Mouse (Mus musculus) cerebellum, adult 11 months (tissue): Measurements from ENCODE around the gene Cfap97d2.
"Not testable (repeated sequence)": the region's sequence is repeated elsewhere in the genome, so short reads cannot be mapped to it uniquely, and the experiment has no call there.

Experiments used
- DNase-seq: peaks from one replicate; pipeline ENCODE4 v3.0.0; 2022

Cfap97d2 gene

DNA sequence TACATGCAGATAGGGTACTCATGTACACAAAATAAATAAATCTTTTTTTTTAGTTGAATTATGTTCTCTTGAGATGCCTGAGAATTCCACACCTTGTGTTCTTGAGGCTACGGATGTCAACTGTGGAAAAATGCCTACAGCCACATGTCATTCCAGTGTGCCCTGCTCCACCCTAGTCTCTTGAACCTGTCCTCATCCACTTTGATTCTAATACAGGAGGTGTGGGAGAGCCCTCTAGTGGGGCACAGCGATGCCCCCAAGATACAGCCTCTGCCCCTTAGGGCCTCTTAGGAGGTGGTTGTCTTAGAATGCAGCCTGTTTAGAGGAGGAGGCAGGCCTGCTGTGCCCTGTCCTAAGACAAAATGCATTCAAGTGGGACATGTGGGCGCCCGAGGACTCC, 17.7 kb upstream of the Cfap97d2 start:
- no peak for DNase-seq

DNA sequence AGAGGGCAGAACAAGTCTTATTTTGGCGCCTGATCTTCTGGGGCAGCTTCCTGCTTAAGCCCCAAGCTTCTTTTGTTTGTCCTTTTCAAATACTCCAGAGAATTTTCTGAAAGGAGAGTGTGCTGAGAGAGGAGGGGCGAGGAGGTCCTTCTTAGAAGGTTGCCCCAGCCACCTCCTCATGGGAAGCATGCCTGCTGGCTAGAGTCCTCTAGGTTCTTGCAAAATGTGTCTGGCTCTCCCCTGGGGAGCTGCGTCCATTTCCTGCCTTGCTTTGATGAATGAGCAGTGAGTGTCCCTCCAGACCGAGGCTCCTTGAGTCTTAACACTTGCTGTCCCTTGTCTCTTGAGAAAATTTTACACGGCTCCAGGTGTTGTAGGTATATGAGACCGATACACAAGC, 17.2 kb upstream of the Cfap97d2 start:
- no peak for DNase-seq

DNA sequence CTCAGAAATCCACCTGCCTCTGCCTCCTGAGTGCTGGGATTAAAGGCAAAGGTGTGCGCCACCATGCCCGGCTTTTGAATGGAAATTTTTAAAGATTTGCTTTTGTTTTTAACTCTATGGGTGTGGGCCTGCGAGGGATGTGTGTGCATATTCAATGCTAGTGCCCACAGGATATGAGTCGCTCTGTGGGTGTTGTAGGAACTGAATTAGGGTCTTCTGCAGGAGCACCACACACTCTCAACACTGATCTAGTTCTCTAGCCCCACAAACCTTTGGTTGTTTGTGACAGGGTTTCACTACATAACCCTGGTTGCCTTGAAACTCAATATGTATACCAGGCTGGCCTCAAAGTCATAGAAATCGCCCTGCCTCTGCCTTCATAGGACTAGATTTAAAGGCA, 16.4 kb upstream of the Cfap97d2 start:
- no peak for DNase-seq

DNA sequence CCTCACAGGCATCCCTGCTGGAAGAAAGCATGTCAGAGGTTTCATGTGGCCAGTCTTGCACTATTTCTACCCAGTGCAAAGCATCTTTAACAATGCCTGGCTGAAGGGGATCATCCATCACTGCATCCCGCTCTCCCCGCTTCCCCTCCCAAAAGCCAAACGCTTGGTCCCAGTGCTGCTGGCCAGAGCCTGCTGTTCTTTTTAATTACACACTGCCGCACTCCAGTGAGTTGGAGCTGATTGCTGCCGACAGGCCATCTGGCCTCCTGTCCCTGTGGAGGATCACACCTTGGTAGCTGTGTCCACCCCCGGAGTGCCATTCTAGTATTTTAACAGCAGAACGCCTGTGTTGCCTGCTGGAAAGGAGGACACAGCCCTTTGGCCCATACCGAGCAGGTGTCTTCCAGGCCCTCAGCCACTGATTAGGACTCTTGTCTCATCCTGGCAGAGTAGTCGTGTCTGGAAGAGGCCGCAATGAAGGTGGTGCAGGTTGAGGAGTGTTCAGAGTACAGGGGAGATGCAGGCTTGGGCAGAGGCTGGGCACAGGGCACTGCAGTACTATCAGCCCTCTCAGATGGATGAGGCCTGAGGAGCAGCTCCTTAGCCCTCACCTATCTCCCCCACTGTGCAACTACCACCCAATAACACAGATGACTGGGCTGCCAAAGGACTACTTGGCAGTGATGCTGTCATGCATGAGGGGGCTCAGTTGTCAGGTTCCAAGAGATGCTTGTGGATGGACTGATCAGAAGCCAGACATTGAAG, 13.2 kb upstream of the Cfap97d2 start:
- DNase-seq = peak; percentile 85

DNA sequence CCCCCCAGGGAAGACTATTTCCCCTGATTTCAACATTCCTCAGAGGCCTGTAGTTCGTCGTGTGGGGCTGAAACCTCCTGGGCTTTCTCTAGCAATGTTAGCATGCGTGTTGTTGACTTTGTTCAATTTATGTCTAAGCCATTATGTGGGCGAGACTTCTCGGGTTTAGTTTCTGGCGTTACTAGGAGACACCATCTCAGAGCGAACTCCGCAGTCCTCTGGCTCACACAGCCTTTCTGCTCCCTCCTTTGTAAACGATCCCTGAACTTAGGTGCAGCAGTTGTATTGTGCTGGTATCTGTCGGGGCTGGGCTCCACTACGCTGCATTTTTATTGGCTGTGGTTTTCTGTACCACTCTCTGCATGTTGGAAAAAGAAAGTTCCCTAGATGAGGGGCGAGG, 11.0 kb upstream of the Cfap97d2 start:
- no peak for DNase-seq

DNA sequence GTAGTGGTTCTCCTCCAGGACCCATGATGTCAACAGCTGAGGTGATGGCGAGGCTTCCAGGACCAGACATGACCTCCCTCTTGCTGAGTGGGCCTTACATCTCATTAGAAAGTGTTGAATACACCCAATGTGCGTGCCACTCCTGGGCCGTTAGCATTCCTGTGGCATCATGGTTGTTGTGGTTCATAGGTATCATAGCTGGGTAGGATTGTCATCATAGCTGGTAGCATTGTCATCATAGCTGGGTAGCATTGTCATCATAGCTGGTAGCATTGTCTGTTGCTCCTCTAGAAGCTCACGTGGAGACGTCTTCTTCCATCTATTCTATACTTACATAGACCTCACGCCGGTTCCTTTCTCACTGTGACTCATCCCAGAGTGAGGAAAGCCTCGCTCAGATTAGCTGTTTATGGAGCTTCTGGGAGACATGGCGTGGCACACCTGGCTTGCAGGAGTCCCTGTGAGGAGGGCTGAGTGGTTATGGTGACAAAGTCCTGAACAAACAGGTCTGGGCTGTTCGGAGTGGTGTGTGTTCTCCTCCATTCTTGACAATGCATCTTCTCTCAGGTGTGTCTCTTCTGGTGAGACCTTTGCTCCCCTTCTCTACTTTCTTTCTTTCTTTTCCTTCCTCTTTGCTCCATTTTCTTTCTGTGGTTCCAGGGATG, 10.4 kb upstream of the Cfap97d2 start:
- DNase-seq = no peak

DNA sequence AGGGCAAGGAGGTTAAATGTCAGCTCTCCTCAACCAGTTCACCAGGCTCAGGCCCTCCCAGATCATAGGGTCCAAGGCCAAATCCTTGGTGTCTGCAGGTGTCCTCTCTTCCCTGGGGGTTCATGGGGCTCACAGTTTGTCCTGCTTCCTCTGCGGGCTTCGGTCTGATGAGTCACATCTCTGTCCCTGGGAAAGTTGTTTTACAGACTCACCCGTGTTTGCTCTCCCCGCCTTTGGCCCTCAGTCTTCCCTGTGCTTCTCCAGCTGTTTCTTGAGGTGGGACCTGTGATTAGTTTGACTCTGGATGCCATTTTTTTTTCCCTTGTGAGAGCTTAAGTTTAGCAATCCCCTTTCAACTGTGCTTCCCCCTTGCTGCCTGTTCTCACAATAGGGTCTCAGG, 9.5 kb upstream of the Cfap97d2 start:
- no peak for DNase-seq

DNA sequence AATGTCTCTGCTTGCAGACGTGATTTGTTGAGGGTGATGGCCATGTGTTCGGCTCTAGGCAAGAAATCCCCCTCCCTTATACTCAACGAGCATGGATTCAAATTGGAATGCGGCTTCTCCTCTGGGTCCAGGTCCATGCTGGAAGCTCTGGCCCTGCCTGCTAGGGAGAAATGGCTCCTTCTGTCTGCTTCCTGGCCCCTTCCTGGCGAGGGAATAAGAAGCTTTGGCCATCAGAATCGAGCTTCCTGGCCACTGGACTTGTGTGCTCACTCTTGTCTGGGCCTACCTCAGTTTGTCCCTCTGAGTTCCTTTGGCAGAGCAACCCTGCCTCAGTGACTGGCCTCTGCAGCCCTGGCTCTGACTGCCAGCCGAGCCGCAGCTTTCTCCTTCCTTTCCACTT, 8.5 kb upstream of the Cfap97d2 start:
- DNase-seq = no peak

DNA sequence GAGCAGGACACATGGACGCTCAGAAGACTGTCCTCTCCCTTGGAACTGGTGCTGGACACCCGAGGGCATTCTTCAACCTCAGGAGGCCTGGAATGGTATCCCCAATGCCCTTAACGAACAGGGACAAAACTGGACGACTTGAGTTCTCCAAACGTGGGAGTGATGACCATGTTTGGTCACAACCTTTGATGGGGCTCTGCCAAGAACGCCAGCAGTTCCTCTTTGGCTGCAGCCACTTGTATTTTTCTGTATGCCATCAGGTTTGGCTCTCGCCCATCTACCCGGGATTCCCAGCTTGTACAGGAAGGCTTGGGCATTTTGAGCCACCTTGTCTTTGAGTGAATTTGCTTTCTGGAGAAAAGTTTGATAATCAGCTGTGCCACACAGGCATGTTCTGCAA, 8.0 kb upstream of the Cfap97d2 start:
- DNase-seq = peak; percentile 76

DNA sequence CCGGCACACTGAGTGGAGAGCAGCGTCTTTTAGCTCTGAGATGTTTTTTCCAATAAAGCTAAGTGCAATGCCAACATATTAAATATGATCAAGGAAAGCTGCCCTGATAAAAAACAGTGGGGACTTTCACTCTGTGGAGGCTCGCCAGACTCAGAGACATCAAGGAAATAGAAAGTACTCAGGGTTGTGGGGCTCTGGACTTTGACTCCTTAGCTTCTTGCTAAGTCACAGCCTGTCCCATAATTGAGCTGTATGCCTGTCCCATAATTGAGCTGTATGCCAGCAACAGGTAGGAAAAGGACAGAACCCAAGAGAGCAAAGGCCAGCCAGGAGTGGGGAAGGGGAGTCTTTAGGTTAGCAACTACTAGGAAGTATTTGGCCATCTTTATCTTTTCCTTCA, 7.4 kb upstream of the Cfap97d2 start:
- no peak for DNase-seq

DNA sequence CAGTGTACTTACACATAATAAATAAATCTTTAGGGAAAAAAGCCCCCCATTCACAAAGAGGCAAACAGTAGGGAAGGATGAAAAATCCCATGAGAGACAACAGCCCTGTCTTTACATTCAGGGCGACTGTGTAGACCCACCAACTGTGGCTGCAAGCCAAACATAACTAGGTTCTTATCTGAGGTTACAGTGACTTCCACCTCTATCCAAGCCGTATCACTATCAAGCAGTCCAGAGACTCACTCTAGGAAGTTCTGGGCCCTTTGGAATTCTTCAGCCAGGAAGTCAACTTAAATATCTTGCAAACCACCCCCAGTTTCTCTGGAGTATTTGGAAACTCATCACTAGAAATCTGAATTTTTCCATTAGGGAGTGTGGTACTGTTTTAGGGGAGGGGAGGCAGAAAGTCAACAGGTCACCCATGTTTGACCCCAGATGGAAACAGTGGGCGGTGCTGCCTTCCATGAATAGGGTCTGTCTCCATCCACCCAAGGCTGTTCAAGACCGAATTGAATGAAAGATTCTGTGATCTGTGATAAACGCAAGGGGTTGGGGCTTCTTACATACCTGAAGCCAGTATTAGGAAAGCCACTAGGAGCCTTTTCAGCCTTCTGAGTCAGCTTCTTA, 6.3 kb upstream of the Cfap97d2 start:
- no peak for DNase-seq

DNA sequence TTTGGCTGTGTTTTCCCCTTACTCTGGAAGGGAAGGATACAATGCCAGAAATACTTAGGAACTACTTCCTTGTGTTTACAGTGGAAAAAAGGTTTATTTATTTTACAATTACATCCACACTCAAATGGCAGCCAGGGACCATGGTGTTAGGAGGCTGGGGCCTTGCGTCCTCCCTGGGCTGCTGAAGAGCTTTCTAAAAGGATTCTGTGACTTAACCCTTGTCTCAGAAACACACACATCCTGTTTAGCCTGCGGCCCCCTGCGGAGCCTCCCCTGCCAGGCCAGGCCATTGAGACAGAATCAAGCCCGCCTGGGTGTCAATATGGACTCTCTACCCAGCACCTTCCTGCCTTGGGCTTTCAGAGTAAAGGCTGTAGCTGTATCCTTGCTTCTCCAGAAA, 2.9 kb upstream of the Cfap97d2 start:
- DNase-seq = peak; percentile 0

DNA sequence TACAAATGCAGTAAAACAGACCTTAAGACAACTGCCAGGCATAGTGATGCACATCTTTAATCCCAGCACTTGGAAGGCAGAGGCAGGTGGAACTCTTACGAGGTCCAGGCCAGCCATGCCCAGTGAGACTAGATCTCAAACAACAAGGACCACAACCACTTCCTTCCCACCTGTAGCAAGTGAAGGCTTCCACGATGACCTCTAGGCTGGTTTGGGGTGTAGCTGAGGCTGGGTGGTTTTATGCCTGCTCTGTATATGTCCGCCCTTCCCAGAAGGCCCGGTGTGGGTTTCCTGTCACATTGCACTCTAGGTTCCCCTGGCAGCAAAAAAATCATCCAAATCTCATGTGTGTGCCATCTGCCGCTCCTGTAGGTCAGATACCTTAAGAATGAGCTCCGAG, 1.9 kb upstream of the Cfap97d2 start:
- DNase-seq = no peak

DNA sequence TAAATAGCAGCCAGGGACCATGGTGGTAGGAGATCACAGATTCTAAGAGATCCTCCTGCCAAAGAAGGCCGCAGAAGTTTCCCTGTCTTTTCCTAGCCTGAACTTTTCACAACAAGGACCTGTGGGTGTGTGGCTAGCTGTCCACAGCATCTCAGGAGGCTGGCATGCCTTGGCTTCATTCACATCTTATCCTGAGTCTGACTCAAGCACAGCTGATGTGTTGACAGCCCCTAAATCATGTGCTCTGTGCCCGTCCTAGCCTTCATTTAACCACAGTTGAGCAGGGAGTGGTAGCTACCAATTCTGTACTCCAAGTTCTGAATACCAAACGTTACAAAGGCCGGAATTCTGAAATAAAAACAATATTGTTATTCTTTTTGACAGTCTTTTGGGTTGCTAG, 1.4 kb upstream of the Cfap97d2 start:
- no peak for DNase-seq

DNA sequence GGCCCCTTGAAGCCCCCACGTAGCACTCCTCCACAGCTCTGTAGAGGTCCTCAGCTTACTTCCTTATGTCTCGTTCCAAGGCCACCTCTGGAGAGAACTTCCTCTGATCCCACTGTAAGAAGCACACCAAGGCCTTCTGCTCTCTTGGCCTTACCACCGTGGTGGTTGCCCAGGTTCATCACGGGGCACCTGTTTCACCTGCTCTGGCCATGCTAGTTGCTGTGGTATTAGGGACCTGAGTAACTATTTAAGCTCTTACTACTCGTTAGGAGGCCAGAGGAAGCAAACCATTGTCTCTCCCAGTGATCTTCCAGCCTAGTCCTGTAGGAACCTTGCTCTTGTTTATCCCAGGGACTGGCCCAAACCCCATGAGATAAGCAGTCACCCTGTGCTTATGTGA, 1.2 kb downstream of the Cfap97d2 start:
- no peak for DNase-seq

DNA sequence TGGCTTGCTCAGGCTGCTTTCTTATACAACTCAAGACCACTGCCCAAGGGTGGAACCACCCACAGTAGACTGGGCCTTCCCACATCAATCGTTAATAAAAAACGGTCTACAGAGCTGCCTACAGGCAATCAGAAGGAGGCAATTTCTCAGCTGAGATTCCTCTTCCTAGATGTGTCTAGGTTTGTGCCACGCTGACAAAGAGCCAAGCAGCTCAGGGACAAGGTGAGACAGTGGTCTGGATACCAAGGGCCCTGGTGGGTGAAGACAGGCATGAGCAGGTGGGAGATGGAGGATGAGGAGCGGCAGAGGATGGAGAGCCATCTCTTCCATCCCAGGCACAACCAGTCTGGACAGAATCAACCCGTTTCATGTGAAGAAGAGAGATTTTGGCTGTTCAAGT, 2.8 kb downstream of the Cfap97d2 start:
- no peak for DNase-seq

DNA sequence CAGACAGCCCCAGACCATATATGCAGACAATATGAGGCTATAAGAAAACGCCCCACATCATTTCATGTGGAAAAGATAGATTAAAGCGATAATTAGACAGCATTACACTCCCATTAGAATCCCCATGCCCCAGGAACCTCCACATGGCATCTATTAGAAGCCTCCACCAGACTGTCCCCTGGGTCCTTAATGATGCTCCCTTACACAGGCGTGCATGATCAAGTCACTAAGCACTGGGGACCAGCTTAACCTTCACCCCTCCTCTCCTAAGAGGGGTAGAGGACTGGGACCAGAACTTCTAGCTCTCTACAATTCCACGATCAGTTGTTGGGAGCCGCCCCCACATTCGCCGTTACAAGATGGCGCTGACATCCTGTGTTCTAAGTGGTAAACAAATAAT, 13.3 kb downstream of the Cfap97d2 start:
- no peak for DNase-seq

DNA sequence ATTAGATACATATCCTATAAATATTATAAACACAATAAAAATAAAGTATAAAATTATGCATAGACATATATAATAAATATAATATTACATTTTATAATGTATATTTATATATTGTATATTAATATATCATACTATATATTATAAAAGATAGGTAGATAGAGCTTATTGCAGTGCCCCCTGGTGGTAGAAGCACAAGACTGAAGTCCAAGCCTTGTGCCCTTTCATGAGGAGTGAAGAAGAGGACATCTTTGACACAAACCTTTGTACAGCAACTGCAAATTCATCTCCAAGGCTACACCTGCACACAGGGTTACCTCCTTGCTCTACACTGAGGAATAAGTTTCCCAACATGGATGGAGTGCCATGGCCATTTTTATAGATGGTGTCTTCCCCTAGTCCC, 20.0 kb downstream of the Cfap97d2 start:
- peak; percentile 46 for DNase-seq

DNA sequence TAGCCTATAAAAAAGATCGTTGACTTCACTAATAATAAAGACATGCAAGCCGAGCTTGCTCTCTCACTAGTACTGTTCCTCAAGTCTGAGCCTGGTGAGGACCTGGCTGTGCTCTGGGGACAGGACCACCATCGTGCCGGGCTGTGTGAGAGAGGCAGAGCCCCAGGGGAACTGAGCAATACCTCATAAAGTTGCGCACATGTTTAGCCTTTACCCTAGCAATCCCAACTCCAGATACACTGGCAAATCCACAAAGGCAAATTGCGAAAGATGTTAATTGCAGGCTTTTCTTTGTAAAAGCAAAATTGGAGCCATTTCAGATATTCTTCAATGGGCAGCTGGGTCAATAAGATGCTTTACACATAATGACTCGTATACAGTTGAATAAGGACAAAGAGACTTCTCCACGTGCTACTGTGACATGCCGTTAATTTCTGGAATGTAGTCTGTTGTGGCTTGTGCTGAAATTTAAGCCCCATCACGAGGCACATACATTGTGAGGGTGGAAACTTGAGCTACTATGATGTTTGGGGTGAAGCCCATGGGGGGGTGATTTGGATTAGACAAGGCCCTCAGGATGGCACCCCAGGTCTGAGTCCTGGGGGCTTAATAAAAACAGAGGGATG, 21.9 kb downstream of the Cfap97d2 start:
- DNase-seq = no peak

DNA sequence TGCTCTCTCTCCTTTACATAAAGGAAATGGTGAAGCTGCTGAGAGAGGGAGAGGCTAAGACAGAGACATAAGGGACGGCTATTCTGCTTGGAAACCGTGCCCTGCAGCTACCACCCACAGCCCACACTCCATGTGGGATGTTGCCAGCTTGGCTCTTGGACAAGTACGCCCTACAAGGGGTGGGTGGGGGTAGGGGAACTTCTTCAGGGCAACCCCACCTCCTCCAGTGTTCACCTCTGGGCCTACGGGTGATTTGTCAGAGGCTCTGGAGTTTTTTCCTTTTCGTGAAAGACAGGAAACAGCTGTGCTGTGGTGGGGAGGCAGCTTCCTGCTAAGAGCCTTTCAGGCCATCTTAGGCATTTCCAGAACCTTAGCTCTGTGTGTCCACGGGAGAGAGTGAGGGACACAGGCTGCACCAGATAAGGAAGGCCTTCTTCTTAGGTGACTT, 34.7 kb downstream of the Cfap97d2 start:
- DNase-seq = no peak

DNA sequence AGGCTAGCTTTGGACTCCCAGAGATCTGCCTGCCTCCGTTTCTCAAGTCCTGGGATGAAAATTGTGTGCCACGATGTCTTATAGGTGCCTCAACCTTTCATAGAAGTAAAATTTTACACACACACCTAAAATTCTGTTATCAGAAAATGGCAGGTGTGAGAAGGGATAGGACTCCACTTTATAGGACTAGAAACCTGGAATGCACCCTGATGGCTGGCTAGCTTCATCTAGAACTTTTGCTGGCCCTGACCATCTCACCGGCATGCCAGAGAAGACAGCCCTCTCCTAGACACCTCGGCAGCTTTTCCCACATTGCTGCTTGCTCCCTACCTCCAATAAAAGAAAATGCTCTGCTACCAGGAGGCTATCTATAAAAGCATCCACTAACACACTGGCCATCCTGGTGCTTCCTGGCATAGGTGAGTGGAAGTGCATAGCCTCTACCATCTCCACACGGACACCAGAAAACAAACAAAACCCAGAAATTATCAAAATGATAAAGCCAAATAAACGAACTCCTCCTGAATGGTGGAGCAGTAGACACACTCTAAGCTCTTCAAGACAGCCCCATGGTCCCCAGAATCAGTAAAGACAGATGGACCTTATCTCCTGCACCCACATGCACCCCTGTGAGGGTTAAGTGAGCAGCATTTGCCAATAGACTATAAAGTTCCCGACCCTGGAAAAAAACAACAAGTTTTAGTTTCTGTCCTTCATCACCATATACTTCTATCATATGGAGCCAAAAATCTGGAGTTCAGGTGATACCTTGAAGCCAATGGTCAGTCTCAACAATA, 35.3 kb downstream of the Cfap97d2 start:
- DNase-seq = no peak

DNA sequence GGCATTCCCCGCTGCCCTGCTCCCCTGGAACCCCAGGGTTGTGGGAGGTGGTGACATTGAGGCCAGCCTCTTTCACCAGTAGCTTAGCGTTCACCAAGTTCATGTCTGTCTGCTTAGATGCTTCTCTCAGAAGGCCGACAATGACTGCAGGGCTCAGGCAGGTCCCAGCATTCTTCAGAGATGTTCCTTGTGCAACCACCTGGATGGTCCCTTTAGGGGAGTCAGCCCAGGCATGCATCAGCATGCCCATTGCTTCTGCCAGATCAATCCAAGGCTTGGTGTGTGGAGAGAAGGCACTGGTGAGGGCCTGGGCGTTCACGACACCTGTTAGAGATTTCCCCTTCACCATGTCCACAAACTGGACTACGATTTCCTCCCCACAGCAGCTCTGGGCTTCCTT, 40.5 kb downstream of the Cfap97d2 start:
- DNase-seq = not testable (repeated sequence)

DNA sequence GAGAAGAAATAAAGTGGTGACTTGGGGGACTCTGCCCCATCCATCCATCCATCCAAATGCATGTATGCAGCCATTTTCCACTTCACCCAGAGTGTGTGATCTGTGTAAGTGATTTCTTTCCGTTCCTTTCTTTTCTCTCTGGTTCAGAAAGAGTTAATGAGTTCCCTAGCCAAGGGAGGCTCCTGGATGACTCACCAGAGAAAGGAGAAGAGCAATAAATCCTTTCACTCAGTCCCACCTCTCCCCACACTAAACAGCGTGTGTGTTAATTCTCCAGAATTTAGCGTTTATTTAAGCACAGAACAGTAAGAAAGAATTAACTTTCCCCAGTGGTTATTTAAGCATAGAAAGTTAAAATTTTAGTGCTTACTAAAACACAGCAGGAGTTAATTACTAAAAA, 41.9 kb downstream of the Cfap97d2 start:
- DNase-seq = no peak
